12 mouse cellular contexts compared by ENCODE assay signal in the genomic region with DNA sequence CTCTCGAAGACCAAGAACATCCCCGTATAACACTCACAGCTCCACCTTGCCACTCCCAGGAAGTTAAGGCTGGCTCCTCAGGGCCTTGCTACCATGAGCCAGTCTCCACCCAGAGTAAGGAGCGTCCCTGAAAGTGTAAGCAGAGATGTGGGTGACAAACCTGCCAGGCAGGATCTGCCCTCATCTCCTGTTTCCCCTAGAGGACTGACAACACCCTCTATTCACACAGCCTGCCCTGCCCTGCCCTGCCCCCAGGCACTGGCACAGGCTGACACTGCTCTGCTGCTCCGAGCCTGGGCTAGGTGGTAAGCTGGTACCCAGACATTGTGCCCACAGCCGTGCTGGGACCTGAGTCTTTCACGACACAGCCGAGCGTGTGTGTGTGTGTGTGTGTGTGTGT. TPM values are rescaled to one million over a fixed set of nuclear protein-coding genes. Genes with fewer than 3 reads are reported as not detected.
DNase-seq lines count a peak whose midpoint lies in the region; ATAC-seq lines count a peak whose summit lies in the region.
"Had no signal": no experiment of that assay in that cellular context is flagged by ENCODE, and none has a peak within 500 bp of the region (broad histone marks: within the 10 kb centered on the region; RNA-seq: fewer than 3 reads in every experiment).

No protein-coding gene starts in this region.

- peak overlapping the region; percentile 37; the same call in 1 of the 2 replicates for H3K27ac ChIP-seq in kidney, embryonic 15.5 days
- H3K27ac ChIP-seq in midbrain, embryonic 15.5 days = no peak overlapping the region
- H3K27ac ChIP-seq: macrophage had no signal

- peaks cover 22% of the 10 kb centered on the region for H3K4me1 ChIP-seq in kidney, embryonic 15.5 days
- no peaks in the 10 kb centered on the region for H3K4me1 ChIP-seq in midbrain, embryonic 15.5 days

- no peaks in the 10 kb centered on the region for H3K9me3 ChIP-seq in kidney, embryonic 15.5 days (replicated peaks)
- no peaks in the 10 kb centered on the region for H3K9me3 ChIP-seq in midbrain, embryonic 15.5 days

- H3K27me3 ChIP-seq in kidney, embryonic 15.5 days = no peaks in the 10 kb centered on the region
- no peaks in the 10 kb centered on the region for H3K27me3 ChIP-seq in midbrain, embryonic 15.5 days (replicated peaks)

- H3K4me2 ChIP-seq in kidney, embryonic 15.5 days = no peak overlapping the region
- H3K4me2 ChIP-seq in midbrain, embryonic 15.5 days = no peak overlapping the region

- no peak for DNase-seq in kidney, adult 9 months
- DNase-seq in lung, postnatal 36 days = peak; percentile 60
- DNase-seq in kidney, postnatal 10 days = no peak
- no peak for DNase-seq in adrenal gland, postnatal 25 days
- DNase-seq: cerebellum, adult 11 months had no signal

- H3K4me3 ChIP-seq in kidney, embryonic 15.5 days (replicated peaks) = no peak overlapping the region
- H3K4me3 ChIP-seq in midbrain, embryonic 15.5 days = no peak overlapping the region

- no peak for ATAC-seq in kidney, embryonic 15.5 days (replicated peaks; ENCODE audit: low FRiP score)
- ATAC-seq in CD4-positive, CD25-positive, alpha-beta regulatory T cell, adult 4 months = peak; percentile 34
- ATAC-seq in common myeloid progenitor, adult 5-6 weeks (replicated peaks; ENCODE audit: low read depth, poor library complexity, severe bottlenecking) = peak; percentile 59
- no peak for ATAC-seq in midbrain, embryonic 15.5 days (replicated peaks)
- ATAC-seq: hindbrain, embryonic 16.5 days had no signal

- no peak overlapping the region for H3K9ac ChIP-seq in kidney, embryonic 15.5 days
- no peak overlapping the region for H3K9ac ChIP-seq in midbrain, embryonic 15.5 days

- peaks cover 4% of the 10 kb centered on the region; the same call in 1 of the 2 replicates for H3K36me3 ChIP-seq in kidney, embryonic 15.5 days
- H3K36me3 ChIP-seq in midbrain, embryonic 15.5 days (replicated peaks) = no peaks in the 10 kb centered on the region

- WGBS in kidney, embryonic 15.5 days = 59% methylated on average over 8 of the region's 8 CpGs
- 77% methylated on average over 8 of the region's 8 CpGs for WGBS in midbrain, embryonic 15.5 days

RNA-seq across cellular contexts. Expression of a gene that starts 27.0 kb away (rescaled TPM):
- polyA plus RNA-seq in kidney, embryonic 15.5 days (2015; fragmentation: Nextera tagmentation; extraction: Ambion mirVana) = 9.2 and 10.5 TPM in 2 replicates
- polyA plus RNA-seq in CD4-positive, CD25-positive, alpha-beta regulatory T cell, adult 4 months (2017; shearing (Covaris generic)) = 1 to 10 TPM; 3.6 to 4.9 TPM
- total RNA-seq in common myeloid progenitor, adult 5-6 weeks (2017) = 4.7 and 4.8 TPM in 2 replicates
- polyA plus RNA-seq in midbrain, embryonic 15.5 days (2015; fragmentation: Nextera tagmentation; extraction: Ambion mirVana) = 3.0 TPM in 2 replicates
- total RNA-seq in adrenal gland, postnatal 25 days (2021) = 28.6 and 35.1 TPM in 2 replicates

RNA-seq across cellular contexts. Expression of a gene that starts 36.1 kb away (rescaled TPM):
- polyA plus RNA-seq in kidney, embryonic 15.5 days (2015; fragmentation: Nextera tagmentation; extraction: Ambion mirVana) = 90.8 and 93.7 TPM in 2 replicates
- 10 to 100 TPM; 42.6 to 57.1 TPM for polyA plus RNA-seq in CD4-positive, CD25-positive, alpha-beta regulatory T cell, adult 4 months (2017; shearing (Covaris generic))
- 81.4 and 89.8 TPM in 2 replicates for total RNA-seq in common myeloid progenitor, adult 5-6 weeks (2017)
- 62.8 and 64.4 TPM in 2 replicates for polyA plus RNA-seq in midbrain, embryonic 15.5 days (2015; fragmentation: Nextera tagmentation; extraction: Ambion mirVana)
- total RNA-seq in adrenal gland, postnatal 25 days (2021) = 87.0 and 105 TPM in 2 replicates

RNA-seq across cellular contexts. Expression of a gene that starts 36.4 kb away (rescaled TPM):
- polyA plus RNA-seq in kidney, embryonic 15.5 days (2015; fragmentation: Nextera tagmentation; extraction: Ambion mirVana) = 25.0 and 26.5 TPM in 2 replicates
- polyA plus RNA-seq in CD4-positive, CD25-positive, alpha-beta regulatory T cell, adult 4 months (2017; shearing (Covaris generic)) = not detected
- total RNA-seq in common myeloid progenitor, adult 5-6 weeks (2017) = not detected in 2 replicates
- polyA plus RNA-seq in midbrain, embryonic 15.5 days (2015; fragmentation: Nextera tagmentation; extraction: Ambion mirVana) = 7.6 and 8.2 TPM in 2 replicates
- 10.0 and 10.4 TPM in 2 replicates for total RNA-seq in adrenal gland, postnatal 25 days (2021)
- polyA plus RNA-seq: macrophage had no signal

RNA-seq across cellular contexts. Expression of a gene that starts 36.7 kb away (rescaled TPM):
- polyA plus RNA-seq in kidney, embryonic 15.5 days (2015; fragmentation: Nextera tagmentation; extraction: Ambion mirVana) = 0.17 and 0.22 TPM in 2 replicates
- polyA plus RNA-seq in CD4-positive, CD25-positive, alpha-beta regulatory T cell, adult 4 months (2017; shearing (Covaris generic)) = not detected
- total RNA-seq in common myeloid progenitor, adult 5-6 weeks (2017) = not detected in 2 replicates
- polyA plus RNA-seq in midbrain, embryonic 15.5 days (2015; fragmentation: Nextera tagmentation; extraction: Ambion mirVana) = not detected in 2 replicates
- total RNA-seq in adrenal gland, postnatal 25 days (2021) = 1.6 and 1.8 TPM in 2 replicates
- total RNA-seq: left cerebral cortex, adult 18-20 months had no signal
- polyA plus RNA-seq: hindbrain, embryonic 16.5 days; macrophage had no signal

RNA-seq across cellular contexts. Expression of a gene that starts 49.5 kb away (rescaled TPM):
- polyA plus RNA-seq in kidney, embryonic 15.5 days (2015; fragmentation: Nextera tagmentation; extraction: Ambion mirVana) = 24.1 and 28.3 TPM in 2 replicates
- 10 to 100 TPM; 22.1 to 23.8 TPM for polyA plus RNA-seq in CD4-positive, CD25-positive, alpha-beta regulatory T cell, adult 4 months (2017; shearing (Covaris generic))
- 8.9 and 12.1 TPM in 2 replicates for total RNA-seq in common myeloid progenitor, adult 5-6 weeks (2017)
- 29.8 and 33.0 TPM in 2 replicates for polyA plus RNA-seq in midbrain, embryonic 15.5 days (2015; fragmentation: Nextera tagmentation; extraction: Ambion mirVana)
- 15.0 and 16.4 TPM in 2 replicates for total RNA-seq in adrenal gland, postnatal 25 days (2021)

Comparison
In these comparisons a context has a peak if more than half of its experiments do, and no peak if none do; other contexts are left out.
1. ATAC-seq: peak in CD4-positive, CD25-positive, alpha-beta regulatory T cell, adult 4 months (single experiment) and common myeloid progenitor, adult 5-6 weeks (single experiment); none in kidney, embryonic 15.5 days (single experiment) and midbrain, embryonic 15.5 days (single experiment).